Mouse (Mus musculus): ENCODE data around the gene C1qb. TPM values are rescaled to one million over a fixed set of nuclear protein-coding genes. Genes with fewer than 3 reads are reported as not detected.

Gene C1qb
- polyA plus RNA-seq, 1 experiment from 2014 or later = 43.1 TPM

DNA sequence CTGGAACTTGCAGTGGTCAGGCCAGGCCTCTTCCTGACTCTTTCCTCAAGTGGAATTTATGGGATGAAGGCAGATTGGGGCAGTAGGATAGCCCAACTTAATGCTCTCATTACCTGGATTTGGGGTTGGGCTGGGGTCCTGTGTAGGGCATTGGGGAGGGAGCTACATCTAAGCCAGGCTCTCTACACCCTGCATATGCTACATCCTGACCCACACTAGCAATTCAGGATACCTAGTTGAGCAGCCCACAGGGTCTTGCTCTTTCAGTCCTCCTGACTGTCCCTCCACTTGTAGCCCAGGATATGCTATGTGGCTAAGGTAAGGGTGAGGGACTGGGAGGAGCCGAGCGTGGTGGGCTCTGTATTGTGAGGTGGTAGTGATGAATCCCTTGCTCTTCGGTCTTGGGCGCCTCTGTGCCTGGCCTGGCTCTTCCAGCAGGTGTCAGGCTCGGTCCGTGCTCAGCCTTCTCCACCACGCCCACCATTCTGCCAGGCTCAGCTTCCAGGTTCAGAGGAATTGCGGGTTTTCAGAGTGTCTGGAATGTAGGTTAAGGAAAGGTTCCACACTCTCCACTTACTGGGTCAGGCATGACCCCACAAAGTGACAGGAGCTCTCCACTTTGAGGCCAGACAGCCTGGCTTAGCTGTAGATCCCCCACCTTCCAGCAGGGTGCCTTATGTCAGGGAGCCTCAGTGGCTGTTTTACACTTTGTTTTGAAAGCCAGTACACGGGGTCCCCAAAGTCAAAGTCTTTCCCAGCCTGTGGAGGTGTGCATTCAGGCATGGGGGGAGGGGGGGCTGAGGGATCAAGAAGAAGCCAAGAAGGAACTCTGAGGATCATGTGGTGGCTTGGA, 7.9 kb upstream of the C1qb start:
- no peaks in the 10 kb centered on the region for H3K4me1 ChIP-seq (replicated peaks)
- 5% methylated on average over 9 of the region's 9 CpGs for WGBS
- no peaks in the 10 kb centered on the region for H3K9me3 ChIP-seq (replicated peaks)

GRCm38 (mm10) chr4:136892811-136893210, 6.8 kb upstream of the C1qb start, which contains the start of gene C1qc:
Gene C1qc, minus strand, starts transcription at chr4:136893065.
- Histone ChIP-seq H3K4me1 (replicated peaks) (no peaks in the 10 kb centered on the region), H3K4me3 (no peak within 1 kb of the TSS), H3K36me3 (no peaks in the 10 kb centered on the region), H3K27ac (no peak within 1 kb of the TSS), H3K27me3 (peaks cover 90% of the 10 kb centered on the region), H3K9me3 (replicated peaks) (no peaks in the 10 kb centered on the region), H3K4me2 (no peak within 1 kb of the TSS), H3K9ac (no peak within 1 kb of the TSS)
- WGBS = 49% methylated on average over 5 of the region's 5 CpGs
- no peak for ATAC-seq (replicated peaks; ENCODE audit: insufficient number of reproducible peaks, insufficient read depth, low FRiP score, low read depth)

More for the DNA sequence above, 7.9 kb upstream of the C1qb start:
- no peak overlapping the region for H3K9ac ChIP-seq
- H3K4me3 ChIP-seq = no peak overlapping the region
- peaks cover 97% of the 10 kb centered on the region for H3K27me3 ChIP-seq
- no peaks in the 10 kb centered on the region for H3K36me3 ChIP-seq
- H3K4me2 ChIP-seq = no peak overlapping the region
- no peak for ATAC-seq (replicated peaks; ENCODE audit: insufficient number of reproducible peaks, insufficient read depth, low FRiP score, low read depth)
- H3K27ac ChIP-seq = no peak overlapping the region

GRCm38 (mm10) chr4:136892371-136892770, 6.4 kb upstream of the C1qb start:
- H3K27me3 ChIP-seq = peaks cover 90% of the 10 kb centered on the region
- WGBS = 46% methylated on average over 7 of the region's 7 CpGs

DNA sequence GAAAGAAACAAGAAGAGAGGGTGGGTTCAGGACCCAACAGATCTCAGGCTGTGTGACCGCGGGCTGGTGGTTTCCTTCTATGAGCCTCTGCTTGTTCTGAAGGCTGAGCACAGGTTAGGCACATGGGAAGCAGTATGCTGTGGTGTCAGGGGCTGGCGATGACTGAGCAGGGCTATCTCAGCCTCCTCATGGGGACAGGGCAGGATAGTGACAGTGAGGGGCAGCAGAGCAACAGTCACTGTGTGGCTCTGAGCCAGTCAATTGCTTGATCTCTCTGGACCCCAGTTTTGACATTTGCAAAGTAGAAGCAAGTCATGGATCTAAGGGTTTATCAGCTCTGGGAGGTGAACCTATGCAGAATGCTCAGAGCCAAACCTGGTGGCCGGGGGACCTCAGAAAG, 5.1 kb upstream of the C1qb start:
- no peak overlapping the region for H3K9ac ChIP-seq
- H3K9me3 ChIP-seq (replicated peaks) = no peaks in the 10 kb centered on the region
- ATAC-seq (replicated peaks; ENCODE audit: insufficient number of reproducible peaks, insufficient read depth, low FRiP score, low read depth) = no peak
- H3K4me2 ChIP-seq = no peak overlapping the region
- no peaks in the 10 kb centered on the region for H3K36me3 ChIP-seq
- 79% methylated on average over 4 of the region's 4 CpGs for WGBS
- no peak overlapping the region for H3K27ac ChIP-seq
- peaks cover 80% of the 10 kb centered on the region for H3K27me3 ChIP-seq
- no peak overlapping the region for H3K4me3 ChIP-seq
- H3K4me1 ChIP-seq (replicated peaks) = no peaks in the 10 kb centered on the region

More at GRCm38 (mm10) chr4:136892371-136892770, 6.4 kb upstream of the C1qb start:
- H3K9me3 ChIP-seq (replicated peaks) = no peaks in the 10 kb centered on the region
- no peak for ATAC-seq (replicated peaks; ENCODE audit: insufficient number of reproducible peaks, insufficient read depth, low FRiP score, low read depth)
- no peak overlapping the region for H3K27ac ChIP-seq
- H3K4me2 ChIP-seq = no peak overlapping the region
- H3K4me3 ChIP-seq = no peak overlapping the region
- H3K9ac ChIP-seq = no peak overlapping the region
- no peaks in the 10 kb centered on the region for H3K4me1 ChIP-seq (replicated peaks)
- no peaks in the 10 kb centered on the region for H3K36me3 ChIP-seq

DNA sequence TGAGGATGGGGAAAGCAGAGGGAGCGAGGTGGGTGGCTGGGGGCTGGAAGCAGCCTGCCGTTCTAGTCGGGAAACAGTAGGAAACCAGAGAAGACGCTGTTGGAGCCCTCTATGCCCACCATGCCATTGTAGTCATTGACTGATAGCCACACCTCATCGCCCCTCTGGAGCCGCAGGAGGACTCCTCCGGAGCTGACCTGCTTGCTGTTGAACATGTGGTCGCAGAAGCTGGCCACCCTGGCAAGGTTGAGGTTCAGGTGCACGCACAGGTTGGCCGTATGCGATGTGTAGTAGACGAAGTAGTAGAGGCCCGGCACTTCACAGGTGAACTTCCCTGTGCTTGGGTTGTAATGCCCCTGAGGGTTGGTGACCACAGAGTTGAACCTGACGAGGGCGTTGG, 4.0 kb upstream of the C1qb start:
- Histone ChIP-seq H3K4me2 (no peak overlapping the region), H3K9ac (no peak overlapping the region), H3K9me3 (replicated peaks) (no peaks in the 10 kb centered on the region), H3K36me3 (no peaks in the 10 kb centered on the region), H3K27me3 (peaks cover 76% of the 10 kb centered on the region), H3K27ac (no peak overlapping the region), H3K4me1 (replicated peaks) (no peaks in the 10 kb centered on the region), H3K4me3 (no peak overlapping the region)
- ATAC-seq (replicated peaks; ENCODE audit: insufficient number of reproducible peaks, insufficient read depth, low FRiP score, low read depth) = no peak
- 78% methylated on average over 15 of the region's 15 CpGs for WGBS

DNA sequence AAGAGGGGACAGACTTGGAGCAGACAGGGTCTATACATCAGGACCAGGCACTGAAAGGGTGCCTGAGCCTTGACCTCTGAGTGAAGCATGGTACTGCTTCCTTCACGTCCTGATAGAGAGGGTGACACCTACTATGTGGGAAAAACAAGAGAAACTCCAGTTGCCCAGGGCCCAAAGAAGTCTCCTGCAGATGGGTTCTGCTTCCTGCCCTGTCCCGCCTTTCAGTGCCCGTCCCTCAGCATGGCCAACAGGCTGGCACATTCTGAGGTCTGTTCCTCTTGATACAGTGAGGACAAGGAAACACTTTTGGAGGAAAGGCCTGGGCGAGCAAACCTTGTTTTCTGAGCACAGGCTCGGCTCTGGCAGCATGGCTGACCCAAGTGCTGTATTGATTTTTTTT, 1.7 kb upstream of the C1qb start:
- no peak for ATAC-seq (replicated peaks; ENCODE audit: insufficient number of reproducible peaks, insufficient read depth, low FRiP score, low read depth)
- H3K27me3 ChIP-seq = peaks cover 58% of the 10 kb centered on the region
- H3K4me1 ChIP-seq (replicated peaks) = no peaks in the 10 kb centered on the region
- WGBS = 62% methylated on average over 5 of the region's 5 CpGs
- H3K27ac ChIP-seq = no peak overlapping the region
- H3K4me2 ChIP-seq = no peak overlapping the region
- no peak overlapping the region for H3K9ac ChIP-seq
- H3K36me3 ChIP-seq = no peaks in the 10 kb centered on the region
- no peaks in the 10 kb centered on the region for H3K9me3 ChIP-seq (replicated peaks)
- no peak overlapping the region for H3K4me3 ChIP-seq

GRCm38 (mm10) chr4:136878601-136879000, 7.4 kb downstream of the C1qb start:
- Histone ChIP-seq H3K9me3 (replicated peaks) (no peaks in the 10 kb centered on the region), H3K27me3 (peaks cover 17% of the 10 kb centered on the region), H3K36me3 (no peaks in the 10 kb centered on the region), H3K4me2 (no peak overlapping the region), H3K9ac (no peak overlapping the region), H3K4me1 (replicated peaks) (no peaks in the 10 kb centered on the region), H3K27ac (no peak overlapping the region), H3K4me3 (no peak overlapping the region)
- ATAC-seq (replicated peaks; ENCODE audit: insufficient number of reproducible peaks, insufficient read depth, low FRiP score, low read depth) = no peak
- WGBS = 18% methylated on average over 5 of the region's 5 CpGs

DNA sequence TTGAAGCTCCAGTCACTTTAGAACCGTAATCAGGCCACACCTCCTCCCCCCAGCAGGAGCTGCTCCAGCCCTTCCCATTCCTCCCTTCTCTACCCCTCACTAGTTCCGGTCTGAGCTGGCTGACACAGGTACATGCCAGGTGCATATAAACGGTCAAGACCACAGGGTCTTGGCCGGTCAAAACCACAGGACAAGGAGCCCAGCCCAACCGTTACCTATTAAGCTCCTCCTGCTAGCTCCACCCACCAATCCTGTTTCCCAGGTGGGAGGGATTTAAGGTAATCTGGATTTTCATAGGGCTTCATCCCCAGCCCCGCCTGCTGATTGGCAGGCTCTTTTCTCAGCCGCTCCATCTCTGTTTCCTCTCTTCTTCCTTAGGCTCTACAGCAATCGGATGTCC, 7.8 kb downstream of the C1qb start:
- no peaks in the 10 kb centered on the region for H3K9me3 ChIP-seq (replicated peaks)
- H3K4me2 ChIP-seq = no peak overlapping the region
- no peak overlapping the region for H3K27ac ChIP-seq
- H3K36me3 ChIP-seq = no peaks in the 10 kb centered on the region
- peaks cover 17% of the 10 kb centered on the region for H3K27me3 ChIP-seq
- WGBS = 34% methylated on average over 8 of the region's 8 CpGs
- ATAC-seq (replicated peaks; ENCODE audit: insufficient number of reproducible peaks, insufficient read depth, low FRiP score, low read depth) = no peak
- no peaks in the 10 kb centered on the region for H3K4me1 ChIP-seq (replicated peaks)
- H3K4me3 ChIP-seq = no peak overlapping the region
- H3K9ac ChIP-seq = no peak overlapping the region

GRCm38 (mm10) chr4:136876971-136877370, 9.0 kb downstream of the C1qb start:
- Histone ChIP-seq H3K9me3 (replicated peaks) (no peaks in the 10 kb centered on the region), H3K4me1 (replicated peaks) (no peaks in the 10 kb centered on the region), H3K4me2 (no peak overlapping the region), H3K27me3 (peaks cover 17% of the 10 kb centered on the region), H3K4me3 (no peak overlapping the region), H3K27ac (no peak overlapping the region), H3K36me3 (no peaks in the 10 kb centered on the region), H3K9ac (no peak overlapping the region)
- no peak for ATAC-seq (replicated peaks; ENCODE audit: insufficient number of reproducible peaks, insufficient read depth, low FRiP score, low read depth)
- WGBS = 16% methylated on average over 7 of the region's 7 CpGs

DNA sequence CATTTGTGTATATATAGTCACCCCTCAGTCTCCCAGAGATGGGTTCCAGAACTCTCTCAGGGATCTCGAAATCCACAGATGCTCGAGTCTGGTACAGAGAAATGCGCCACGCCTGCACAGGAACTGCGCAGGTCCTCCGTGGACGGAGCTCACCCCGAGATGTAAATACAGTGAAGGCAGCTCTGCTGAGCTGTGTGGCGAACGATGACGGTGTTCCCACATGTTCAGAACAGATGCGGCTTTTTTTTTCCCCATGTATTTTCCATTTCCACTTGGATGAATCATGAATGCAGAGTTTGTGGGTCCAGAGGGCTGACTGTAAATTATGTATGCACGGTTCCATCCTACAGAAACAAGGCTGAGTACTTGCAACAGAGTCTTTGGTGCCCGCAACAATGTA, 11.0 kb downstream of the C1qb start:
- 87% methylated on average over 14 of the region's 14 CpGs for WGBS
- Histone ChIP-seq H3K4me2 (no peak overlapping the region), H3K27me3 (peaks cover 14% of the 10 kb centered on the region)

DNA sequence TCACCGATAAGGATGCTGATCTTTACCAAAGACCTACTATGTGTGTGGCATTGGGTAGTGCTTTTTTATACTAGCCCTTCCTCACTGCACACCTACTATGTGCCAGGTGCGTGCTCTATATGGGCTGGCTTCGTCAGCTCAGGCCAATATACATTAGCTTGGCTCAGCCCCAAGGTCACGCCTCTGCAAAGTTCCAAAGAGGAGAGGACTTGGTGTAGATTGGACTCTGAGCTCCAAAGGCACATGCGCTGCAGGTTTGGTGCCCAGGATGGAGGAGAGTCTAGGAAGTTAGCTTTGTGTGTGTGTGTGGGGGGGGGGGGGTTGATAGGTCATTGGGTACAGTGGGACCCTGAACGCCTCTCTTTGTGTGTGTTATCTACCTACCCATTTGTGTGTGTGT, 17.6 kb downstream of the C1qb start:
- WGBS = 72% methylated on average over 6 of the region's 6 CpGs
- no peak overlapping the region for H3K9ac ChIP-seq
- H3K27me3 ChIP-seq = peaks cover 46% of the 10 kb centered on the region
- H3K4me3 ChIP-seq = no peak overlapping the region
- H3K4me2 ChIP-seq = no peak overlapping the region
- H3K27ac ChIP-seq = no peak overlapping the region
- ATAC-seq (replicated peaks; ENCODE audit: insufficient number of reproducible peaks, insufficient read depth, low FRiP score, low read depth) = no peak
- no peaks in the 10 kb centered on the region for H3K9me3 ChIP-seq (replicated peaks)
- no peaks in the 10 kb centered on the region for H3K36me3 ChIP-seq
- no peaks in the 10 kb centered on the region for H3K4me1 ChIP-seq (replicated peaks)

More for the DNA sequence above, 11.0 kb downstream of the C1qb start:
- no peak overlapping the region for H3K27ac ChIP-seq
- no peak overlapping the region for H3K9ac ChIP-seq
- no peak overlapping the region for H3K4me3 ChIP-seq
- no peaks in the 10 kb centered on the region for H3K9me3 ChIP-seq (replicated peaks)
- H3K36me3 ChIP-seq = no peaks in the 10 kb centered on the region
- no peaks in the 10 kb centered on the region for H3K4me1 ChIP-seq (replicated peaks)
- no peak for ATAC-seq (replicated peaks; ENCODE audit: insufficient number of reproducible peaks, insufficient read depth, low FRiP score, low read depth)

Data from heart, embryonic 15.5 days (tissue).